Mouse (Mus musculus) gastrocnemius, postnatal 14 days (tissue): ENCODE results near the gene Kansl3. TPM values are rescaled to one million over a fixed set of nuclear protein-coding genes. Genes with fewer than 3 reads are reported as not detected.

Source experiments
- DNase-seq: peaks from one replicate; pipeline ENCODE4 v3.0.0; 2021; ENCODE audit warnings: mixed read lengths
- intact Hi-C: fragments of 180-260 bp; cut with DNase I; formaldehyde crosslinking; loops from one replicate; pipeline ENCODE4 v1.15.1; 2025; ENCODE audit warnings: low total_unique reads
- long read RNA-seq, 2 experiments: library from polyadenylated mRNA; stranded (forward); transcript quantifications; one replicate each; pipeline ENCODE4 v2.0.0; 2021
- total RNA-seq, 2 experiments: library from RNA; stranded (reverse); gene quantifications; 2 replicates each; pipeline ENCODE4 v1.2.3; 2021

Gene Kansl3
- 10 to 100 TPM; 26.9 to 31.1 TPM for total RNA-seq
- long read RNA-seq, experiment 1, full-length matches to known transcripts, result 4 of 20 reads
- long read RNA-seq, experiment 1, partial matches to known transcripts, result 5 of 20 reads
- long read RNA-seq, experiment 1, other reads (novel, unspliced or antisense), result 11 of 20 reads
- long read RNA-seq, experiment 2, full-length matches to known transcripts, result 6 of 23 reads
- long read RNA-seq, experiment 2, partial matches to known transcripts, result 5 of 23 reads
- long read RNA-seq, experiment 2, other reads (novel, unspliced or antisense), result 12 of 23 reads

GRCm38 (mm10) chr1:36368969-36369645, at the start of gene Kansl3:
Kansl3 (minus strand) TSS chr1:36369181.
- DNase-seq, result peak; percentile 90
- intact Hi-C loops, result loop anchor here (2.0 kb wide), 1 partner anchor 102 kb away; the partner anchor contains the start of gene Cnnm4

- intact Hi-C loops, result no loop called here
- no peak for DNase-seq
Observed at GRCm38 (mm10) chr1:36404531-36404930, 35.5 kb upstream of the Kansl3 start.

GRCm38 (mm10) chr1:36401509-36401908, 32.5 kb upstream of the Kansl3 start:
- DNase-seq, result no peak
- intact Hi-C loops, result no loop called here

- no peak for DNase-seq
- intact Hi-C loops, result no loop called here
Observed at GRCm38 (mm10) chr1:36397041-36397440, 28.1 kb upstream of the Kansl3 start.

- intact Hi-C loops, result loop anchor here (10.0 kb wide), 1 partner anchor 55 kb away; no protein-coding TSS in a partner anchor
- DNase-seq, result no peak
Observed at GRCm38 (mm10) chr1:36379582-36379981, 10.6 kb upstream of the Kansl3 start.

GRCm38 (mm10) chr1:36378880-36379279, 9.9 kb upstream of the Kansl3 start:
- intact Hi-C loops, result loop anchor here (10.0 kb wide), 1 partner anchor 56 kb away; no protein-coding TSS in a partner anchor
- DNase-seq, result no peak

GRCm38 (mm10) chr1:36371934-36372845, 3.2 kb upstream of the Kansl3 start, which contains the start of gene Fer1l5:
Fer1l5 (plus strand) TSS chr1:36372291.
- intact Hi-C loops, result loop anchor here (10.0 kb wide), 1 partner anchor 63 kb away; no protein-coding TSS in a partner anchor
- no peak for DNase-seq

- intact Hi-C loops, result loop anchor here (10.0 kb wide), 1 partner anchor 64 kb away; no protein-coding TSS in a partner anchor
- DNase-seq, result no peak
Observed at GRCm38 (mm10) chr1:36370918-36371317, 1.9 kb upstream of the Kansl3 start.

GRCm38 (mm10) chr1:36368112-36368968, 641 bp downstream of the Kansl3 start:
- peak; percentile 77 for DNase-seq
- intact Hi-C loops, result loop anchor here (2.0 kb wide), 1 partner anchor 102 kb away; the partner anchor contains the start of gene Cnnm4

- intact Hi-C loops, result loop anchor here (2.0 kb wide), 1 partner anchor 103 kb away; the partner anchor contains the start of gene Cnnm4
Observed at GRCm38 (mm10) chr1:36367698-36368097, 1.3 kb downstream of the Kansl3 start.

GRCm38 (mm10) chr1:36356955-36357695, 11.9 kb downstream of the Kansl3 start:
- intact Hi-C loops, result no loop called here
- DNase-seq, result no peak

More at GRCm38 (mm10) chr1:36367698-36368097, 1.3 kb downstream of the Kansl3 start:
- no peak for DNase-seq

GRCm38 (mm10) chr1:36352351-36352750, 16.6 kb downstream of the Kansl3 start:
- intact Hi-C loops, result no loop called here
- no peak for DNase-seq

GRCm38 (mm10) chr1:36342547-36342946, 26.4 kb downstream of the Kansl3 start:
- intact Hi-C loops, result loop anchor here (10.0 kb wide), 1 partner anchor 162 kb away; no protein-coding TSS in a partner anchor
- no peak for DNase-seq

- intact Hi-C loops, result no loop called here
- DNase-seq, result no peak
Observed at GRCm38 (mm10) chr1:36332955-36333887, 35.8 kb downstream of the Kansl3 start.

- intact Hi-C loops, result no loop called here
- DNase-seq, result no peak
Observed at GRCm38 (mm10) chr1:36331743-36332142, 37.2 kb downstream of the Kansl3 start.

GRCm38 (mm10) chr1:36326815-36327214, 42.2 kb downstream of the Kansl3 start:
- intact Hi-C loops, result no loop called here
- no peak for DNase-seq

- no peak for DNase-seq
- intact Hi-C loops, result no loop called here
Observed at GRCm38 (mm10) chr1:36325900-36326321, 43.1 kb downstream of the Kansl3 start.
